Comparison of ENCODE assay signal across 9 mouse cellular contexts in genomic region chr4:120569025-120569424, GRCm38 (mm10). TPM values are rescaled to one million over a fixed set of nuclear protein-coding genes. Genes with fewer than 3 reads are reported as not detected.
DNase-seq lines count a peak whose midpoint lies in the region; ATAC-seq lines count a peak whose summit lies in the region.
"Had no signal": no experiment of that assay in that cellular context is flagged by ENCODE, and none has a peak within 500 bp of the region (broad histone marks: within the 10 kb centered on the region; RNA-seq: fewer than 3 reads in every experiment).

No protein-coding gene starts in this region.

- H3K4me2 ChIP-seq in heart, embryonic 16.5 days (ENCODE audit: low read depth, low read length), result peak overlapping the region; percentile 74
- H3K4me2 ChIP-seq in limb, embryonic 11.5 days (ENCODE audit: low read depth, severe bottlenecking), result peak overlapping the region; percentile 64
- H3K4me2 ChIP-seq in neural tube, embryonic 14.5 days (ENCODE audit: low read depth, low read length), result peak overlapping the region; percentile 83

- H3K27me3 ChIP-seq in heart, embryonic 16.5 days (ENCODE audit: control insufficient read depth, insufficient read depth, low read length), result no peaks in the 10 kb centered on the region
- no peaks in the 10 kb centered on the region for H3K27me3 ChIP-seq in limb, embryonic 11.5 days (ENCODE audit: control insufficient read depth, insufficient read depth, low read length)
- H3K27me3 ChIP-seq in neural tube, embryonic 14.5 days (ENCODE audit: control insufficient read depth, insufficient read depth, low read length), result no peaks in the 10 kb centered on the region
- H3K27me3 ChIP-seq: Patski had no signal

- peak overlapping the region; percentile 90 for H3K9ac ChIP-seq in heart, embryonic 16.5 days (ENCODE audit: low read length)
- peak overlapping the region; percentile 80 for H3K9ac ChIP-seq in limb, embryonic 11.5 days (ENCODE audit: low read length)
- H3K9ac ChIP-seq in neural tube, embryonic 14.5 days (replicated peaks; ENCODE audit: low read depth, low read length), result peak overlapping the region; percentile 94

- ATAC-seq in heart, embryonic 16.5 days (replicated peaks; ENCODE audit: extremely low read depth, insufficient read depth, low FRiP score), result no peak
- no peak for ATAC-seq in limb, embryonic 11.5 days (ENCODE audit: insufficient number of reproducible peaks, low FRiP score, low TSS enrichment, low read depth)
- ATAC-seq in neural tube, embryonic 14.5 days (ENCODE audit: low read depth), result no peak

- H3K36me3 ChIP-seq in heart, embryonic 16.5 days (ENCODE audit: control insufficient read depth, insufficient read depth), result peaks cover 11% of the 10 kb centered on the region
- H3K36me3 ChIP-seq in limb, embryonic 11.5 days (ENCODE audit: control insufficient read depth, insufficient read depth, low read length), result no peaks in the 10 kb centered on the region
- peaks cover 5% of the 10 kb centered on the region for H3K36me3 ChIP-seq in neural tube, embryonic 14.5 days (ENCODE audit: control insufficient read depth, insufficient read depth, low read length)

- peaks cover 6% of the 10 kb centered on the region; the same call in 1 of the 2 replicates for H3K4me1 ChIP-seq in brown adipose tissue, adult 24 weeks (ENCODE audit: control insufficient read depth, insufficient read depth, insufficient read length, low read length)
- peaks cover 34% of the 10 kb centered on the region for H3K4me1 ChIP-seq in heart, embryonic 16.5 days (ENCODE audit: control insufficient read depth, insufficient read depth, low read length)
- peaks cover 18% of the 10 kb centered on the region for H3K4me1 ChIP-seq in limb, embryonic 11.5 days (ENCODE audit: control insufficient read depth, insufficient read depth, low read length)
- peaks cover 19% of the 10 kb centered on the region for H3K4me1 ChIP-seq in neural tube, embryonic 14.5 days (ENCODE audit: control insufficient read depth, insufficient read depth, low read length)

- peak overlapping the region; percentile 97 for H3K4me3 ChIP-seq in brown adipose tissue, adult 24 weeks (ENCODE audit: insufficient read depth, low read depth, low read length)
- peak overlapping the region; percentile 83 for H3K4me3 ChIP-seq in heart, embryonic 16.5 days (ENCODE audit: low read length)
- peak overlapping the region; percentile 62 for H3K4me3 ChIP-seq in limb, embryonic 11.5 days (ENCODE audit: low read depth, low read length)
- peak overlapping the region; percentile 77 for H3K4me3 ChIP-seq in neural tube, embryonic 14.5 days (ENCODE audit: low read depth, low read length)

- H3K27ac ChIP-seq in brown adipose tissue, adult 24 weeks (replicated peaks; ENCODE audit: low read depth, low read length), result peak overlapping the region; percentile 31
- H3K27ac ChIP-seq in heart, embryonic 16.5 days (ENCODE audit: low read length), result peak overlapping the region; percentile 99
- peak overlapping the region; percentile 76; the same call in 1 of the 2 replicates for H3K27ac ChIP-seq in limb, embryonic 11.5 days (replicated peaks; ENCODE audit: low read depth, low read length)
- H3K27ac ChIP-seq in neural tube, embryonic 14.5 days (ENCODE audit: low read depth, low read length), result peak overlapping the region; percentile 93; the same call in 1 of the 2 replicates

- WGBS in heart, embryonic 16.5 days, result 7% methylated on average over 4 of the region's 4 CpGs
- 12% methylated on average over 4 of the region's 4 CpGs for WGBS in limb, embryonic 11.5 days
- WGBS in neural tube, embryonic 14.5 days, result 5% methylated on average over 4 of the region's 4 CpGs

- peak; percentile 15 to 28 for DNase-seq in cerebellum, postnatal 14 days
- no peak for DNase-seq in cerebellum, adult 18-20 months
- DNase-seq in limb, embryonic 11.5 days (ENCODE audit: low spot score), result peak; percentile 25
- DNase-seq in thymus, postnatal 36 days, result no peak
- no peak for DNase-seq in right cerebral cortex, postnatal 4 days

- no peaks in the 10 kb centered on the region for H3K9me3 ChIP-seq in heart, embryonic 16.5 days (replicated peaks; ENCODE audit: control insufficient read depth, low read length)
- no peaks in the 10 kb centered on the region for H3K9me3 ChIP-seq in limb, embryonic 11.5 days (ENCODE audit: control insufficient read depth, low read length)
- H3K9me3 ChIP-seq in neural tube, embryonic 14.5 days (ENCODE audit: control insufficient read depth, low read length), result no peaks in the 10 kb centered on the region

RNA-seq across cellular contexts. Expression of gene Ctps, which starts 1.1 kb away (rescaled TPM):
- polyA plus RNA-seq in brown adipose tissue, adult 24 weeks (2012; ENCODE audit: insufficient read depth, insufficient read length, missing spikeins), result 4.3 and 5.6 TPM in 2 replicates
- polyA plus RNA-seq in heart, embryonic 16.5 days (2015; fragmentation: Nextera tagmentation; extraction: Ambion mirVana), result 87.7 and 98.9 TPM in 2 replicates
- 138 and 142 TPM in 2 replicates for polyA plus RNA-seq in limb, embryonic 11.5 days (2014; fragmentation: Nextera tagmentation; extraction: Ambion mirVana)
- polyA plus RNA-seq in neural tube, embryonic 14.5 days (2014; fragmentation: Nextera tagmentation; extraction: Ambion mirVana), result 91.7 and 95.5 TPM in 2 replicates

RNA-seq across cellular contexts. Expression of gene Gm8439, which starts 19.5 kb away (rescaled TPM):
- polyA plus RNA-seq in brown adipose tissue, adult 24 weeks (2012; ENCODE audit: insufficient read depth, insufficient read length, missing spikeins), result not detected in 2 replicates
- polyA plus RNA-seq in heart, embryonic 16.5 days (2015; fragmentation: Nextera tagmentation; extraction: Ambion mirVana), result 0.42 TPM in 1 of 2 replicates, not detected in the other
- not detected in 2 replicates for polyA plus RNA-seq in limb, embryonic 11.5 days (2014; fragmentation: Nextera tagmentation; extraction: Ambion mirVana)
- not detected in 2 replicates for polyA plus RNA-seq in neural tube, embryonic 14.5 days (2014; fragmentation: Nextera tagmentation; extraction: Ambion mirVana)
- polyA plus RNA-seq: Patski had no signal

RNA-seq across cellular contexts. Expression of gene Slfnl1, which starts 37.0 kb away (rescaled TPM):
- polyA plus RNA-seq in brown adipose tissue, adult 24 weeks (2012; ENCODE audit: insufficient read depth, insufficient read length, missing spikeins), result not detected in 2 replicates
- polyA plus RNA-seq in heart, embryonic 16.5 days (2015; fragmentation: Nextera tagmentation; extraction: Ambion mirVana), result 0.08 and 0.11 TPM in 2 replicates
- polyA plus RNA-seq in limb, embryonic 11.5 days (2014; fragmentation: Nextera tagmentation; extraction: Ambion mirVana), result not detected in 2 replicates
- 0.15 TPM in 1 of 2 replicates, not detected in the other for polyA plus RNA-seq in neural tube, embryonic 14.5 days (2014; fragmentation: Nextera tagmentation; extraction: Ambion mirVana)

Comparison
In these comparisons a context has a peak if more than half of its experiments do, and no peak if none do; other contexts are left out.
1. DNase-seq: peak in cerebellum, postnatal 14 days (2 of 2) and limb, embryonic 11.5 days (single experiment); none in cerebellum, adult 18-20 months (0 of 2), thymus, postnatal 36 days (0 of 2) and right cerebral cortex, postnatal 4 days (single experiment).
2. H3K27ac ChIP-seq: peak in every context shown above with its lines; median percentile 99 in heart, embryonic 16.5 days; 93 in neural tube, embryonic 14.5 days; 76 in limb, embryonic 11.5 days; 31 in brown adipose tissue, adult 24 weeks.
3. RNA of gene Ctps, which starts 1.1 kb away (polyA plus RNA-seq): 138 to 142 TPM in limb, embryonic 11.5 days, 87.7 to 98.9 TPM in heart, embryonic 16.5 days and 91.7 to 95.5 TPM in neural tube, embryonic 14.5 days; 4.3 to 5.6 TPM in brown adipose tissue, adult 24 weeks; every median in the first group is over 10 times any median in the second.
4. Peak in every context shown above with its lines, with median percentiles within 50 percentile points of each other: H3K4me3 ChIP-seq, H3K4me2 ChIP-seq and H3K9ac ChIP-seq.